Mouse (Mus musculus) intestine, postnatal 0 days (tissue): Measurements from ENCODE around the gene Aktip. TPM values are rescaled to one million over a fixed set of nuclear protein-coding genes. Genes with fewer than 3 reads are reported as not detected.

Experiments
- ATAC-seq: fragments of 200-750 bp; cut with Nextera tagmentation; 2 replicates; pipeline ENCODE4 v1.8.0; 2017; ENCODE audit warnings: mild to moderate bottlenecking, moderate TSS enrichment, moderate library complexity
- H3K27ac ChIP-seq: fragments of 300-500 bp; sonication (generic); 2 replicates; pipeline ENCODE4 v1.5.1; 2014; ENCODE audit warnings: mild to moderate bottlenecking, low read depth, low read length, moderate library complexity
- H3K27me3 ChIP-seq: fragments of 300-500 bp; sonication (generic); replicated peaks from 2 replicates; pipeline ENCODE4 v1.6.1; 2014; ENCODE audit warnings: low read length, mixed read lengths; ENCODE audit not compliant: control insufficient read depth, insufficient read depth
- H3K36me3 ChIP-seq: fragments of 300-500 bp; sonication (generic); 2 replicates; pipeline ENCODE4 v1.6.1; 2014; ENCODE audit warnings: mild to moderate bottlenecking, moderate library complexity; ENCODE audit not compliant: control insufficient read depth, insufficient read depth
- H3K4me1 ChIP-seq: fragments of 300-500 bp; sonication (generic); replicated peaks from 2 replicates; pipeline ENCODE4 v1.6.1; 2014; ENCODE audit warnings: antibody characterized with exemption, low read length, mixed read lengths; ENCODE audit not compliant: control insufficient read depth, insufficient read depth
- H3K4me2 ChIP-seq: fragments of 300-500 bp; sonication (generic); replicated peaks from 2 replicates; pipeline ENCODE4 v1.6.1; 2014; ENCODE audit warnings: low read depth, mild to moderate bottlenecking, moderate library complexity
- H3K4me3 ChIP-seq: fragments of 300-500 bp; sonication (generic); 2 replicates; pipeline ENCODE4 v1.5.1; 2014; ENCODE audit warnings: low read depth, low read length
- H3K9ac ChIP-seq: fragments of 300-500 bp; sonication (generic); 2 replicates; pipeline ENCODE4 v1.6.1; 2014; ENCODE audit warnings: mild to moderate bottlenecking, low read depth, low read length
- H3K9me3 ChIP-seq: fragments of 300-500 bp; sonication (generic); 2 replicates; pipeline ENCODE4 v1.6.1; 2016; ENCODE audit warnings: mixed run types; ENCODE audit not compliant: control insufficient read depth
- CTCF ChIP-seq: sonication (generic); IDR thresholded peaks from 2 replicates; pipeline ENCODE4 v1.5.1; 2016; ENCODE audit warnings: low read depth, mild to moderate bottlenecking, control low read depth, antibody characterized with exemption, moderate library complexity
- WGBS: fragments of 180-500 bp; shearing (Covaris S2); extraction: QIAGEN DNeasy Blood & Tissue Kit; methylation state at CpG from one replicate; pipeline ENCODE4 v1.1.7; 2014; 5-methylcytosine and 5-hydroxymethylcytosine counted together
- polyA plus RNA-seq: library from polyadenylated mRNA; unstranded; fragments of >200 nt; fragmentation: Nextera tagmentation; extraction: Ambion mirVana; gene quantifications from 2 replicates; pipeline ENCODE4 v1.2.1, GENCODE M21; 2015

The Aktip gene
- polyA plus RNA-seq, 1 experiment from 2014 or later = 29.1 TPM

DNA sequence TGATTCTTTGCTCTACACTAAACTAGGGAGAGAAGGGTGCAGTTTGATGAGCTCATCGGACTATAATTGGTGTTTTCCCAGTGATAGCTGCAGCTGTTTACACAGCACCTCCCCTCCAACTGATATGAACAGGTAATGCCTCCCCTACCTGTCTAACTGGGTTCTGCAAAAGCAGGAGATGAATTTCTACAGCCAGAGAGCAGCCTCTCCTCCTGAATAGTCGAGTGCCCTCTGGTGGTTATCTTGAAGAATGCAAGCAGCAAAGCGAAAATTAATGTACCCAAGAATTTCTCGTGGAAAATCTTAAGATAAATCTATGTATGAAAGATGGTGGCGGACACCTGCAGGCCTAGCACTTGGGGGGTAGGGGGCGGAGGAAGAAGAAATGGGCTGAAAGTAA, 52.1 kb downstream of the Aktip start:
- peak; percentile 94 for TF ChIP-seq CTCF
- Histone ChIP-seq H3K36me3 (no peaks in the 10 kb centered on the region), H3K9me3 (no peaks in the 10 kb centered on the region), H3K9ac (no peak overlapping the region), H3K27ac (no peak overlapping the region), H3K27me3 (no peaks in the 10 kb centered on the region), H3K4me1 (peaks cover 5% of the 10 kb centered on the region), H3K4me2 (peak overlapping the region; percentile 58), H3K4me3 (peak overlapping the region; percentile 14; the same call in 1 of the 2 replicates)
- WGBS = 6% methylated on average over 6 of the region's 6 CpGs
- peak; percentile 68 for ATAC-seq

DNA sequence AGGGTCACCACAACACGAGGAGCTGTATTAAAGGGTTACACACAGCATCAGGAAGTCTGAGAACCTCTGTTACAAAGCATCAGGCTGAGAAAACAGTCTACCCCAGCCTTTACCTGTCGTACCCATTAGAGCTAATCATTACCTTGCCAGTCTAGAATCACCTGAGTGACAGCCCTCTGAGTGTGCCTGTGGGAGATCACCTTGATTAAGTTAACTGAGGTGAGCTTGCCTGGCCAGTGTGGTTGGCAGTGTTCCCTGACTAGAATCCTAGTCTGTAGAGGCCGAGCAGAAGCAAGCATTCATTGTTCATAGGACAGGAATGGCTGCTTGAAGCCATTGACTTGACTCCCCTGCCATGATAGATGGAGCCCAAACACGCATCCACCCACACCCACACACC, 58.9 kb downstream of the Aktip start:
- Histone ChIP-seq H3K4me2 (no peak overlapping the region), H3K36me3 (no peaks in the 10 kb centered on the region), H3K4me3 (no peak overlapping the region), H3K9ac (no peak overlapping the region), H3K9me3 (0 out of 2 replicates have a peak, but pooled peaks cover 2% of the 10 kb centered on the region), H3K4me1 (no peaks in the 10 kb centered on the region), H3K27ac (no peak overlapping the region), H3K27me3 (no peaks in the 10 kb centered on the region)
- 65% methylated on average over 4 of the region's 4 CpGs for WGBS
- TF ChIP-seq CTCF = no peak
- ATAC-seq = no peak

DNA sequence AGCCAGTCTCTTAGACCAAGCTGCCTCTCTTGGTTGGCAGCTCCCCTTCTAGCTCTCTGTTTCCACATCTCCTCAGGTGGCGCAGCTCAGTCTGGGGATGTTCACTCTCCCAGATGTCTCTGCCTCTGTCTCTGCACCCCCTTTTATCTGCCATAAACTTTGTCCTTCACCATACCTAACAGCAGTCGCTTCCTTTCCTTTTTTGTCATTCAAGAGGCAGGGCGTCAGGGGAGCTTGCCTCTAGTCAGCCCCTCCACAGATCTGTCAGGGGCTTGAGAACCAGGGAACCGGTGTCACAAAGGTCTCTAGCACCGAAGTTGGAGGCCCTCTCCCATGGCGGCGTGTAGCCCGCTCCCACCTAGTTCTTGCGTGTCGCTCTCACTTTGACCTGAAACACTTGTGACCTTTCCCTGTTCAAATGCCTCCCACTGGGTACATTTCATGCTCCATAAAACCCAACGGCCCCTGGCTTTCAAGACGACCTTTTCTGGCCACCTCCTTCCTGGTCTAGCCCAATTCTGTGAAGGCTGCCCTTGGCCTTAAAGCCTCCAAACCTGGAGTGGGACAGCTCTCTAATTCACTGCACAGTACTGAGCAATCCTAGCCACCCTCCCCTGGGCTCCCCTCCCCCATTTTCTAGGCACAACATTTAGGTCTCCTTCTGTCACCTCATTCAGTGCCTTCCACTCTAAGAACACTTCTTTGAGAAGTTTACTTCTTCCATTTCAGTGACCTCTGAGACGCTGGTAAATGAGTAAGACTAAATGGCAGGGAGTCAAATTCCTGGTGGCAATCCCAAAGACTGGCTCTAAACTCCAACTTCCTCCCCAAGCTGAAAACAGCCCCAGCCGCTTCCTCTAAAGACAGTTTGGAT, 64.2 kb downstream of the Aktip start:
- no peak overlapping the region for H3K27ac ChIP-seq
- H3K9me3 ChIP-seq = no peaks in the 10 kb centered on the region
- no peaks in the 10 kb centered on the region for H3K4me1 ChIP-seq
- no peaks in the 10 kb centered on the region for H3K36me3 ChIP-seq
- no peaks in the 10 kb centered on the region for H3K27me3 ChIP-seq
- no peak overlapping the region for H3K4me2 ChIP-seq
- H3K4me3 ChIP-seq = no peak overlapping the region
- TF ChIP-seq CTCF = no peak
- ATAC-seq = no peak
- no peak overlapping the region for H3K9ac ChIP-seq
- 81% methylated on average over 14 of the region's 14 CpGs for whole genome bisulfite sequencing

DNA sequence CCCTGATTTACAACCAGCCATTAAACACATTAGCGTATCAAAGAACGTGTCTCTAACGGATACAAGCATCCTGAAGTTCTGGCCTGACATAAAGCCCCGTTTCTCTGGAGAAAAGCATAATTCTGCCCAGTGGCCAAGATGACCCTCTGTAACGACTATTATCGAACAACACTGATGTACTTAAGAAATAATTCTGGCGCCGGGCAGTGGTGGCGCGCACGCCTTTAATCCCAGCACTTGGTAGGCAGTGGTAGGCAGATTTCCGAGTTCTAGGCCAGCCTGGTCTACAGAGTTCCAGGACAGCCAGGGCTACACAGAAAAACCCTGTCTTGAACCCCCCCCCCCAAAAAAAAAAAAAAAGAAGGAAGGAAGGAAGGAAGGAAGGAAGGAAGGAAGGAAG, 65.1 kb downstream of the Aktip start:
- Histone ChIP-seq H3K4me3 (peak overlapping the region; percentile 96; the same call in 1 of the 2 replicates), H3K36me3 (peaks cover 5% of the 10 kb centered on the region), H3K4me2 (peak overlapping the region; percentile 93), H3K27me3 (no peaks in the 10 kb centered on the region), H3K9ac (no peak overlapping the region), H3K4me1 (no peaks in the 10 kb centered on the region), H3K9me3 (no peaks in the 10 kb centered on the region), H3K27ac (no peak overlapping the region)
- WGBS = 44% methylated on average over 12 of the region's 12 CpGs
- no peak for ATAC-seq
- TF ChIP-seq CTCF = no peak

DNA sequence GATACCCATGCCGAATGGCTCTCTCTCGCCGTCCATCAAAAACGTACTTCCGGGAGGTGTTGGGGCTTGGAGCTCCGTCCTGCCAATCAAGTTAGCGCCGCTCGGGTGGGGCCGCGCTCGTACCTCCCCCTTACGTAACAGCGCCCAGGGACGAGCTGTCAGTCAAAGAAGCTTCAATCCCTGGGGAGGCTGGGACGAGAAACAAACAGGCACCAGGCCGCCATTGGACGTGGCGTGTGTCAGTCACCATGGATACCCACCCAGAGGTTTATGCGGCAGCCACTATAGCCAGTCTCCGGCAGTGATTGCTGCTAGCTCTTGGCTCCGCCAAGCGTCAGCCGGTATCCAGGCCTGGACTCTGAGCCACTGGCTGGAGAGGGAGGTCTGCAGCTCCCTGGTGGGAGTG, 65.7 kb downstream of the Aktip start:
- H3K4me2 ChIP-seq = peak overlapping the region; percentile 93
- H3K9me3 ChIP-seq = no peaks in the 10 kb centered on the region
- H3K27ac ChIP-seq = no peak overlapping the region
- no peaks in the 10 kb centered on the region for H3K4me1 ChIP-seq
- H3K4me3 ChIP-seq = peak overlapping the region; percentile 96
- peak overlapping the region; percentile 66; the same call in 1 of the 2 replicates for H3K9ac ChIP-seq
- peak; percentile 71 for TF ChIP-seq CTCF
- H3K36me3 ChIP-seq = peaks cover 11% of the 10 kb centered on the region
- peak; percentile 99 for ATAC-seq
- H3K27me3 ChIP-seq = no peaks in the 10 kb centered on the region
- under 1% methylated on average over 24 of the region's 24 CpGs for WGBS

DNA sequence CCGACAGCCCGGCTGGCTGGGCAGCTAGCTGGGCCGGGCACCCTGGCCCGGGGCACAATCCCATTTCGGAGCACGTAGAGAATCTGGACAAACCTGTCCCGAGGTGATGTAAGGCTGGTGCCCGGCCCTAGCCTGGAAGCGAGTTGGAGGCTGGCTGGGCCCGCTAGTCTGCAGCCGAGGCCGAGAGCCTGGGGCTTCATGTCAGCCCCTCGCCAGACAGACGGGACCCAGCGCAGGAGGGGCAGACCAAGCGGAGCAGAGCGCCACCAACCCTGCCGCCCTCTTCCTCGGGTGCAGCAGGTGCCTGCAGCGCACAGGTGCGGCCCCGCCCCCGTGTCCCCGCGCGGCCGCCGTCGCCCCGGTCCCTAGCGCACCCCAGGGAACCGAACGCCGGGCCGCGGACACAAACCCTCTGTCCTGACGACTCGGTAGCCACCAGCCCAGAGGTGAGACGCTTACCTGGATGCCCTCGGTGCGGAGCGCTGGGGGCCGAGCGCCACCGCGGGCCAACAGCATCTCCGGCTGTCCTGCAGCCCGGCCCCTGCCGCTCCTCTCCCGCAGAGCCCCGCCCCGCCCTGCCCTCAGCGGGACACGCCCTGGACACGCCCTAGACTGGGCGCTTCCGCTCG, 66.2 kb downstream of the Aktip start:
- Histone ChIP-seq H3K4me2 (peak overlapping the region; percentile 93), H3K4me3 (peak overlapping the region; percentile 96), H3K4me1 (no peaks in the 10 kb centered on the region), H3K9me3 (no peaks in the 10 kb centered on the region), H3K27me3 (no peaks in the 10 kb centered on the region), H3K9ac (peak overlapping the region; percentile 66), H3K27ac (peak overlapping the region; percentile 70), H3K36me3 (peaks cover 14% of the 10 kb centered on the region)
- no peak for TF ChIP-seq CTCF
- under 1% methylated on average over 52 of the region's 58 CpGs for WGBS
- ATAC-seq = peak; percentile 76
